Mouse (Mus musculus) brain, embryonic 14.5 days (tissue): Measurements from ENCODE around the gene Ptpn12.

Source experiments
- CTCF ChIP-seq: fragments of 200-500 bp; IDR thresholded peaks from 2 replicates; pipeline ENCODE4 v1.5.1; 2012; ENCODE audit warnings: inconsistent platforms, mild to moderate bottlenecking, moderate library complexity, borderline replicate concordance; ENCODE audit not compliant: insufficient read depth, insufficient read length; ENCODE audit errors: extremely low read depth
- POLR2A ChIP-seq: fragments of 200-500 bp; IDR thresholded peaks from 2 replicates; pipeline ENCODE4 v1.6.1; 2012; ENCODE audit warnings: mild to moderate bottlenecking, inconsistent platforms, borderline replicate concordance; ENCODE audit not compliant: poor library complexity, insufficient read depth, insufficient read length, severe bottlenecking; ENCODE audit errors: extremely low read depth

GRCm38 (mm10) chr5:20956298-20956697 lies 99.4 kb downstream of the Ptpn12 start, which contains the start of gene Rsbn1l:
- no peak for TF ChIP-seq CTCF
- no peak for TF ChIP-seq POLR2A
